Mouse (Mus musculus) adrenal gland, adult (tissue): ENCODE measurements around the gene Trappc6b.
A peak's percentile ranks its signal among the peaks of the same experiment; 100 is the strongest.

Source experiments
- DNase-seq, 2 experiments: peaks; one replicate each; pipeline ENCODE4 v3.0.0; 2022 to 2023; ENCODE audit warnings: low spot score in 1 of 2; ENCODE audit not compliant: inconsistent age in 2 of 2

Gene Trappc6b

DNA sequence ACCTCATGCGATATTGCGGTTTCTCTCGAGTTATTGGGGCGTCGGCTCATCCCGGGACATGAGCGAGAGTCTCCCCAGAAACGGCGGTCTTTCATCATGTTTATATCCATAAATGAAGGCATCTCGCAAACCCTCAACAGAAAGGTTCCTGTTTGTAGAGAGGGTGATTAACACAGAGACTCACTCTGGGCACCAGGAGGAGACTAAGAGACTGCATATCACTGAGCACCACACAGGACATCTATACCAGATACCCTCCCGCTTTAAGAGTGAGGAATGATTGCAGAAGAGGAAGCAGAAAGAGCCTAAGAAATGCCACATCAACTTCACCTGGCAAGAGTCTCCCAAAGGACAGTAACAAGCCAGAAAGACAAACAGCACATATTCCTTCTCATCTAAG is 5.0 kb downstream of the Trappc6b start:
- DNase-seq = no peak

DNA sequence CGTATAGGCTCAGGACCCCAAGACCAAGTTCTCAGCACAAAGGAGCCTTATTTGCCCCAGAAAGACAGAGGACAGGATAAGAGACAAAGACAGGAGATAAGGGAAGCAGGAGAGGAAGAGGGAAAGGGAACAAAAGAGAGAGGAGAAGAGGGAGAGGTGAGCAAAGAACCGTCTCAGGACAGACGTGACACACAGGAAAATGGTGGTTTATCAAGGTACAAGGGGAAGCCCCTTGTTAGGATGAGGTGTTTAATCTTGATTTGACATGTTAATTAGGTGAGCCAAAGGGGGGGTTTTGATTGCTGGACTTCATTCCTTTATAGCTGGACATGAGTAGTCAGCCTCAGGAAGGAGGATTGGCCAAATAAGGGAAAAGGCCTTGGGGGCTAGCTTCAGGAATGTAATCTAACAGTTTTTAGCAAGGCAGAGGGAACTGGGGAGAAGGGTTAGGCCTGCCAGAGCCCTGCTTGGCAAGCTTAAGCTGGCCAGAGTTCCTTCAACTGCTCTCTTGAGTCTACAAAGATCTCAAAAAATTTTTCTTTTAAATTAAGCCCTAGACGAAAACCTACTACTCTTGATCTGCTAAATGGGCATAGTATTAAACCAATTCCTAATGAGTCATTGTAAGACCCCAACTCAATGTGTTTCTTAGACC is 5.9 kb downstream of the Trappc6b start:
- peak in 1 of 2 experiments; percentile 37 for DNase-seq

- no peak for DNase-seq
Observed at GRCm38 (mm10) chr12:59053976-59054375, 7.3 kb downstream of the Trappc6b start.

GRCm38 (mm10) chr12:59053166-59053565 is 8.1 kb downstream of the Trappc6b start:
- DNase-seq = no peak

DNA sequence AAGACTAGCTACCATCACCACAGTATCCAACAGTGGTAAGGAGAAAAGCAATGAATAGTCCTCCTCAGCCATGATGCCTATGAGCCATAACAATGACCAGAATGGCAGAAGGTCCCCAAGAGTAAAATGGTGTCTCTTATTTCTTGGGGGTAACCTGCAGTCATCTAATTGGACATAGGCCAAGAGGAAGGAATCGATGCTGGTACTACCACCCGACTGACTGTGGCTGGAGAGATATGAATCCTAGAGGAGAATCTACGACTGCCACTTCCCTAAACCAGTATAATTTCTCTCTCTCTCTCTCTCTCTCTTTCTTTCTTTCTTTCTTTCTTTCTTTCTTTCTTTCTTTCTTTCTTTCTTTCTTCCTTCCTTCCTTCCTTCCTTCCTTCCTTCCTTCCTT is 8.8 kb downstream of the Trappc6b start:
- DNase-seq = no peak

GRCm38 (mm10) chr12:59040851-59041250 is 20.4 kb downstream of the Trappc6b start:
- DNase-seq = peak in 1 of 2 experiments; percentile 25

DNA sequence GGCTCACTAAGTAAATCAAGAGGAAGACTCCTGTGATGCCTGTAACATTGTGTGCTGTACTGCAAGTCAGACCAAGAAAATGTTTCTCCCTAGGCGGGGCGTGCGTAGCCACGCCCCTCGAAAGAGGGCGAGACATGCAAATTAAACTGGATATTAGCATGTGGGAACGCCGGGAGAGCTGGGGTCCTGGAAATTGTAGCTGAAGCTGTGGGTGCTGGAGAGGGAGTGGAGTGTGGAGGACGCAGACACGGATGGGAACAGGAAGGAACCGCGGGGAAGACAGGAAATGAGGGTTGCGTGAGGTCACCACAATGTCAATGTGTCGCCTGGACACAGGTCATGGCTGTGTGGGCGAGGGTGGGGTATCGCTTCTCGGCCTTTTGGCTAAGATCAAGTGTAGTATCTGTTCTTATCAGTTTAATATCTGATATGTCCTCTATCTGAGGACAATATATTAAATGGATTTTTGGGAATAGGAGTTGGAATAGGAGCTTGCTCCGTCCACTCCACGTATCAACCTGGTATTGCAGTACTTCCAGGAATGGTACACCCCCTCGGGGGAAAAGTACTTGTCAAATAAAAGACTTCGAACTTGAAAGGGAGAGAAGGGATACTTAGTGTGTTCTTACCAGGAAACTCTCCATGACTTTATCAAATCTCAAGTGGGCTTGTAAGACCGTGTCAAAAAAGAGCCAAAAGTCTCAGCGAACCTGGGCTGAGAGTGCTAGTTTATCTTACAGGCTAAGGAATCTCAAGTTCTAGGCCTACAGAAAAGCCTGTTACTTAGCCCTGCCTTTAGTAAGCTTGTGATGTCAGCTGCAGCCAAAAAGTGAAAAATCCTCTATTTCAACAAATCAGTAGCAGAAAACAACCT is 21.1 kb downstream of the Trappc6b start:
- peak; percentile 38 to 77 for DNase-seq

DNA sequence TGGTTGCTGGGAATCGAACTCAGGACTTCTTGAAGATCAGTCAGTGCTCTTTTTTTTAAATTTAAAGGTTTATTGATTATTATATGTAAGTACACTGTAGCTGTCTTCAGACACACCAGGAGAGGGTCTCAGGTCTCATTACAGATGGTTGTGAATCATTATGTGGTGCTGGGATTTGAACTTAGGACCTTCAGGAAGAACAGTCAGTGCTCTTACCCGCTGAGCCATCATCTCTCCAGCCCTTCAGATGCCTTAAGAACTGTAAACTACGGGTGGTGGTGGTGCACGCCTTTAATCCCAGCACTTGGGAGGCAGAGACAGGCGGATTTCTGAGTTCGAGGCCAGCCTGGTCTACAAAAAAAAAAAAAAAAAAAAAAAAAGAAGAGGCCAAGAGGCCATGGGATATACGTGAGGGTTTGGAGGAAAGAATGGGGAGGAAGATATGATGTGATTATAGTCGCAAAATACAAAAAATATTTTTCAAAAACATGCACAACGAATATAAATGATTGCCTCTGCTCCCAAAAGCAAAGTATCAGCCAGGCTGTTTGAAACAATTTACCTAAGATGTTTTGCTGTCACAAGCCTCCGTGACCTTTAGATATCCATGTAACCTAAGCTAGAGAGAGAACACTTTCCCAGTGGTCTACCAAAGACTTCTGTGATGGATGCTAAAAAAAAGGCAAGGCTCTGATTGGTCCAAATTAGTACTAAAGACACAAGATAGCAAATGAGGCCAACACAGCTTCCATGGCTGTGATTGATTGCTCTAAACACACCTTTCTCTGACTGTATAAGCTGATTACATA is 21.9 kb downstream of the Trappc6b start:
- no peak for DNase-seq

DNA sequence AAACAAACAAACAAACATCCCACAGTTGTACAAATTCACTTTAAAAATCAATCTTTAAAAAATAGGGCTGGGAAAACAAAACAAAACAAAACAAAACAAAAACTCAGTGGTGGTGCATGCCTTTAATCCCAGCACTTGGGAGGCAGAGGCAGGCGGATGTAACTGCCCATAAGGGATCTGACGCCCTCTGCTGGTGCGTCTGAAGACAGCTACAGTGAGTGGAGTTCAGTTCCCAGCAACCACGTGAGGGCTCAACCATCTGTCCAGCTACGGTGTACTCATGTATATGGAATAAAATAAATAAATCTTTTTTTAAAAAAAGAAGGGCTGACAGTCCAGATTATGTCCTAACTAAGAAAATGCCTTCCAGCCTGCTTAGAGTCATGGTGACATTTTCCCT is 29.2 kb downstream of the Trappc6b start:
- peak in 1 of 2 experiments; percentile 39 for DNase-seq

GRCm38 (mm10) chr12:59021306-59021705 is 40.0 kb downstream of the Trappc6b start:
- DNase-seq = no peak

GRCm38 (mm10) chr12:59019891-59020290 is 41.4 kb downstream of the Trappc6b start:
- no peak for DNase-seq

DNA sequence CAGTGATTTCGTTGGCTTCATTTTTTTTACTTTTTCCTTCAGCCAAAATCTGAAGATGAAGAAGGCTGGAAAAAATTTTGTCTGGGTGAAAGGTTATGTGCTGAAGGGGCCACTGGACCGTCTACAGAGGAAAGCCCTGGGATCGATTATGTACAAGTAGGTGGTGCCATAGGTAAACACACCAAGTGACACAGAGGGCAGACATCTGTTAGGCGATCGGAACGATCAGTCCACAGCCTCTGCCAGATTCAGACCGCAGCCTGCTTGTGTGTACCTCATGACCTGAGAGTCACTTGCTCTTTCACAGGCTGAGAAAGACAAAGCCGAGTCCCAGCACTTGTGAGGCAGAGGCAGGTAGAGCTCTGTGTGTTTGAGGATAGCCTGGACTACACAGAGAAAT is 43.3 kb downstream of the Trappc6b start:
- DNase-seq = no peak

DNA sequence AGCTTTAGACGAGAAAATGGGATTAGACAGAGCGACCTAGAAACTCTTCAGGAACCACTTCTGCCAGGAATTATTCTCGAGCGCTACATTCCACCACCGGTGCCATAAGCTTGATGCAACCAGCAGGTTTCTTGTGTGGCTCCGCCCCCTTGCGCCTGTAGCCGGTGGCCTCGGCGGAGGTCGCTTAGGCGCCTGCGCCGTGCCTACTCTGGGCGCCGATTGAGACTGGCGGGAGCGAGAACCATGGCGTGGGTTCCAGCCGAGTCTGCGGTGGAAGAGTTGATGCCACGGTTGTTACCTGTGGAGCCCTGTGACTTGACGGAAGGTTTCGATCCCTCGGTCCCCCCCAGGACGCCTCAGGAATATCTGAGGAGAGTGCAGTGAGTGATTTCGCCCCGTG is 48.0 kb downstream of the Trappc6b start, which contains the start of gene Gemin2:
TSS of gene Gemin2 (plus strand) at position 160 of the 400 bp plus-strand sequence.
- peak; percentile 94 to 97 for DNase-seq

DNA sequence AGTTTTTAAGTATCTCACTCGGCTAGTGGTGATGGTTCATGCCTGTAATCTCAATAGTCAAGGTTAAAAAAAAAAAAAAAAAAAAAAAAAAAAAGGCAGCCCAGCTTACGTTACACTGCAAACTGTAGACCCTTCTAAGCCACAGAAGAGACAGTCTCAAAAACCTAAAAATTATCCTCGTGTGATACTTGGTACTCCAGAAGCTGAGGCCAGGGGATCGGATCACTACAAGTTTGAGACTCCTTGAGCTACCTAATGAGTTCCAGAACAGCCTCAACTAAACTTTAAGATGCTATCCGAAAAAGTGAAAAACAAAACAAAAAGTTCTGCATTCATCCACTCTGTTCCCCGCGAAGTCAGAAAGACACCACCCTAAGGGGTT is 48.6 kb downstream of the Trappc6b start:
- DNase-seq = no peak

DNA sequence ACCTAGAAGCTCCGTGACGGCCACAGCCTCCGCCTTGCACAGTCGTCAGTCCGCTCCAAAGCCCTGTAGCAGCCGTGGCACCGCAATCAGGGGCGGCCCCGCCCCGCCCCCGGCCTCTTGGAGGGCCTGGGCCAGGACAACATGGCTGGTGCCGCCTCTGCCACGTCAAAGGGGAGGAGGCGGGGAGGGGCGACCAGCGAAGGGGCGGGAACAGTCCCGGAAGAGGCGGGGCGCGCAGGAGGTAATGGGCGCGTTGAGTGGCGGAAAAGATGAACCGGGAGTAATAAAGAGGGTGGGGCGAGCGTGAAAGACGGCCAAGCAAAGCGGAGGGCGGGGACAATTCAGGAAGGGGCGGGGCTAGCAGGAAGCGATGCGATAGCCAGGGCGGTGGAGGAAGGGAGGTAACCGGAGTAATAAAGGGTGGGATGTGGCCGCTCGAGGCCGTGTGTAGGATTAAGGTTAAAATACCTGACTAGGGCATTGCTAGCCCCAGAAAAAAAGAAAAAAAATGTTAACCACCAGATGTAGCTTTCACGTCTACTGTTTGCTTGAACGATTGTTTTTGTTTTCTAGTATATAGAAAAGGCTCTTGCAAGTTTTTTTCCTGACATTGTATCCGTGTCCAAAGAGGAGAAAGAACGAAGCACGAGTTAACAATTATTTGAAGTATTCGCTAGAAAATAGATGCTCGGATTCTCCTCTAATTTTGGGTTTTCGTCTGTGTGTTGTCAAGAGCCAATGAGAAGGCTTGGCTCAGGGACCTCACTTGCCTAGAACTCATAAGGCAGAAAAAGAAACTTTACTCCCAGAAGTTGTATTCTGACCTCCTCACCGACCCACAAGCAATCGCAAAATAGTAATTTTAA is 49.2 kb downstream of the Trappc6b start, which contains the start of gene Sec23a:
TSS of gene Sec23a (minus strand) at position 174 of the 866 bp plus-strand sequence.
- peak; percentile 100 for DNase-seq

DNA sequence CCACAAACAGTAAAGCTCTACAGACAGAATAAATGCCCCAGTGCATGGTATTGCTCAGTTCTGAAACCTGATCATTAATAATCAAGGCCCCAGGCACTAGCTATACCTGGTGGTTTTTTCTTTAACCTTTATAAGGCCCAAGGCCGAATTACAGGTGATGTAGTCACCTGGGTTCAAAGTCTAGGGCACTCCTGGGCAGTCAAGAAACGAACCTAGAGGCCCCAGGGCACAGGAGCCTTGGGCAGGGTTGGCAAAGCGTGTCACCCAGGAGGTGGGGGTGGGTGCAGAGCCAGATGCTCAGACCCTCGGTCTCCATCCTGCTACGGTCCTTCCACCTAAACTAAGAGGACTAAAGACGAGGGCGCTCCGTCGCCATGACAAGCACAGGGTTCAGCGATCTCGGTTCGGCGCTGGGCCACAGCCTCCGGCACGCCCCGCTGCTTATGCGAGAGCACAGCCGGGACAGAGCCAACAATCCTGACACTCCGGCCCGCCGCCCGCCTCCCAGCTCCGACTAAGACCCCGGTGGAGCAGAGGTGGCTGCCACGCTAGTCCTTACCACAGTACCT is 49.9 kb downstream of the Trappc6b start:
- no peak for DNase-seq

DNA sequence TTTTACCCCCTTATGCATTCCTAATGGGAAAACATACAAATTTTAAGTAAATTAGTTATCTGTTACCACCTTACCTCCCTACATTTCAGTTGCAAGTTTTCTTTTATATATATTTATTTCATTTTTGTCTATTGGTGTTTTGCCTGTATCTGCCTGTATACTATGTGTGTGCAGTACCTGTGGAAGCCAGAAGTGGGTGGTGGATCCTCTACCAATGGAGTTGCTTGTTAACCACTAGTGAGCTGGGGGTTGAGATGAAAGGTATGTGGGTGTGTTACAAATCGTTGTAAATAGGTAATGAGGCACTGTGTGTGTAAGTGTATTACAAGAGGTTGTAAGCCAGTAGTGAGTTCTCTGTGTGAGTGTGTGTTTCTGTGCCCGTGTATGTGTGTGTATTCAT is 50.8 kb downstream of the Trappc6b start:
- DNase-seq = peak in 1 of 2 experiments; percentile 34
